Mouse (Mus musculus): Measurements from ENCODE around the gene Kcnk13.
A peak's percentile ranks its signal among the peaks of the same experiment; 100 is the strongest.
"Not testable (repeated sequence)": the region's sequence is repeated elsewhere in the genome, so short reads cannot be mapped to it uniquely, and the experiment has no call there.

Kcnk13 gene

GRCm38 (mm10) chr12:99966116-99966770, 1.9 kb downstream of the Kcnk13 start:
- no peak for DNase-seq

GRCm38 (mm10) chr12:99966881-99967363, 2.6 kb downstream of the Kcnk13 start:
- peak; percentile 34 for DNase-seq

GRCm38 (mm10) chr12:99969906-99970305, 5.6 kb downstream of the Kcnk13 start:
- no peak for DNase-seq

- not testable (repeated sequence) for DNase-seq
Measured at GRCm38 (mm10) chr12:99971205-99971894, 7.1 kb downstream of the Kcnk13 start.

- no peak for DNase-seq
Measured at GRCm38 (mm10) chr12:99972825-99973224, 8.5 kb downstream of the Kcnk13 start.

- no peak for DNase-seq
Measured at GRCm38 (mm10) chr12:99973659-99974058, 9.4 kb downstream of the Kcnk13 start.

- DNase-seq: no peak
Measured at GRCm38 (mm10) chr12:99979541-99979940, 15.2 kb downstream of the Kcnk13 start.

GRCm38 (mm10) chr12:99986797-99987196, 22.5 kb downstream of the Kcnk13 start:
- DNase-seq: no peak

- peak; percentile 38 for DNase-seq
Measured at GRCm38 (mm10) chr12:99988144-99988543, 23.8 kb downstream of the Kcnk13 start.

- no peak for DNase-seq
Measured at GRCm38 (mm10) chr12:99992362-99992862, 28.1 kb downstream of the Kcnk13 start.

GRCm38 (mm10) chr12:99993146-99993890, 29.0 kb downstream of the Kcnk13 start:
- DNase-seq: no peak

- no peak for DNase-seq
Measured at GRCm38 (mm10) chr12:99995951-99996350, 31.7 kb downstream of the Kcnk13 start.

- DNase-seq: no peak
Measured at GRCm38 (mm10) chr12:99999726-100000125, 35.4 kb downstream of the Kcnk13 start.

- no peak for DNase-seq
Measured at GRCm38 (mm10) chr12:100000381-100000780, 36.1 kb downstream of the Kcnk13 start.

- DNase-seq: no peak
Measured at GRCm38 (mm10) chr12:100001246-100001645, 36.9 kb downstream of the Kcnk13 start.

GRCm38 (mm10) chr12:100001910-100002309, 37.6 kb downstream of the Kcnk13 start:
- peak; percentile 80 for DNase-seq

- peak; percentile 11 for DNase-seq
Measured at GRCm38 (mm10) chr12:100002914-100003587, 38.8 kb downstream of the Kcnk13 start.

- no peak for DNase-seq
Measured at GRCm38 (mm10) chr12:100005285-100005684, 41.0 kb downstream of the Kcnk13 start.

- DNase-seq: no peak
Measured at GRCm38 (mm10) chr12:100006681-100007080, 42.4 kb downstream of the Kcnk13 start.

- no peak for DNase-seq
Measured at GRCm38 (mm10) chr12:100012839-100013238, 48.5 kb downstream of the Kcnk13 start.

GRCm38 (mm10) chr12:100015146-100015545, 50.8 kb downstream of the Kcnk13 start:
- no peak for DNase-seq

- no peak for DNase-seq
Measured at GRCm38 (mm10) chr12:100017709-100018108, 53.4 kb downstream of the Kcnk13 start.

GRCm38 (mm10) chr12:100022490-100022889, 58.2 kb downstream of the Kcnk13 start:
- DNase-seq: no peak

Data from kidney, postnatal 10 days (tissue).